Mouse (Mus musculus) midbrain, embryonic 15.5 days (tissue): ENCODE measurements around the gene Slc6a13. TPM values are rescaled to one million over a fixed set of nuclear protein-coding genes. Genes with fewer than 3 reads are reported as not detected.

ENCODE experiments used
- ATAC-seq: fragments of 200-750 bp; cut with Nextera tagmentation; replicated peaks from 2 replicates; pipeline ENCODE4 v1.8.0; 2017; ENCODE audit warnings: moderate TSS enrichment
- H3K27ac ChIP-seq: fragments of 300-500 bp; sonication (generic); 2 replicates; pipeline ENCODE4 v1.5.1; 2015; ENCODE audit warnings: mild to moderate bottlenecking, inconsistent platforms
- H3K27me3 ChIP-seq: fragments of 300-500 bp; sonication (generic); replicated peaks from 2 replicates; pipeline ENCODE4 v1.6.1; 2015; ENCODE audit warnings: inconsistent platforms
- H3K36me3 ChIP-seq: fragments of 300-500 bp; sonication (generic); replicated peaks from 2 replicates; pipeline ENCODE4 v1.6.1; 2015; ENCODE audit warnings: inconsistent platforms
- H3K4me1 ChIP-seq: fragments of 300-500 bp; sonication (generic); 2 replicates; pipeline ENCODE4 v1.6.1; 2015; ENCODE audit warnings: inconsistent platforms
- H3K4me2 ChIP-seq: fragments of 300-500 bp; sonication (generic); 2 replicates; pipeline ENCODE4 v1.6.1; 2015; ENCODE audit warnings: inconsistent platforms, mild to moderate bottlenecking, moderate library complexity
- H3K4me3 ChIP-seq: fragments of 300-500 bp; sonication (generic); 2 replicates; pipeline ENCODE4 v1.5.1; 2015; ENCODE audit warnings: mild to moderate bottlenecking, inconsistent platforms
- H3K9ac ChIP-seq: fragments of 300-500 bp; sonication (generic); 2 replicates; pipeline ENCODE4 v1.6.1; 2015; ENCODE audit warnings: mild to moderate bottlenecking, inconsistent platforms
- H3K9me3 ChIP-seq: fragments of 300-500 bp; sonication (generic); 2 replicates; pipeline ENCODE4 v1.6.1; 2016; ENCODE audit warnings: inconsistent platforms
- WGBS: fragments of 180-500 bp; shearing (Covaris S2); methylation state at CpG from one replicate; pipeline ENCODE4 v1.1.7; 2015; ENCODE audit warnings: mixed read lengths; 5-methylcytosine and 5-hydroxymethylcytosine counted together
- polyA plus RNA-seq: library from polyadenylated mRNA; unstranded; fragments of >200 nt; fragmentation: Nextera tagmentation; extraction: Ambion mirVana; gene quantifications from 2 replicates; pipeline ENCODE4 v1.2.1, GENCODE M21; 2015

Gene Slc6a13
- polyA plus RNA-seq, 1 experiment from 2014 or later = 50.2 TPM

GRCm38 (mm10) chr6:121300504-121300903 lies 477 bp downstream of the Slc6a13 start:
- 69% methylated on average over 9 of the region's 9 CpGs for WGBS
- H3K4me2 ChIP-seq = no peak overlapping the region
- H3K9ac ChIP-seq = no peak overlapping the region
- no peak for ATAC-seq
- H3K27me3 ChIP-seq = no peaks in the 10 kb centered on the region
- no peak overlapping the region for H3K27ac ChIP-seq
- H3K36me3 ChIP-seq = no peaks in the 10 kb centered on the region
- H3K4me3 ChIP-seq = no peak overlapping the region
- no peaks in the 10 kb centered on the region for H3K4me1 ChIP-seq
- H3K9me3 ChIP-seq = no peaks in the 10 kb centered on the region

GRCm38 (mm10) chr6:121303466-121304220 lies 3.6 kb downstream of the Slc6a13 start:
- Histone ChIP-seq H3K4me1 (no peaks in the 10 kb centered on the region), H3K4me3 (no peak overlapping the region), H3K9ac (no peak overlapping the region), H3K4me2 (no peak overlapping the region), H3K27me3 (no peaks in the 10 kb centered on the region), H3K27ac (no peak overlapping the region), H3K9me3 (no peaks in the 10 kb centered on the region), H3K36me3 (no peaks in the 10 kb centered on the region)
- no peak for ATAC-seq
- WGBS = 65% methylated on average over 10 of the region's 10 CpGs

DNA sequence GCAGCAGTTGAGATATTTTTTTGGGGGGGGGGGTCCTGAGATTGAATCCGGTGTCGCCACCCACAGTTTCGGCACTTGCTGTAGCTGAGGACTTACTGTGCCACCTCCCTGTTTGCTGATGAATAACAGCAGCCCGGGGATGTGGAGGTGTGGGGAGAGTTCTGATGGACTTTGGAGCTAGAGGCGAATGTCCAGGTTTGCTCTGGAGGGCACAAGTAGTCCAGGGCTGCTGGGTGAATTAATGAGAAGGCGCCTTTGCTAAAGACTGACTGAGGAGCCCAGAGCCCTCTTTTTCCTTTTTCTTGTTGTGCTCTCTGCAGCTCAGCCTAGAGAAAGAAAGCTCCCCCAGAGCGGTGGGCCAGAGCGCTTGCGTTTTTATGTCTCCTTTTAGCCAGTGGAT lies 4.6 kb downstream of the Slc6a13 start:
- 79% methylated on average over 9 of the region's 9 CpGs for WGBS
- no peaks in the 10 kb centered on the region for H3K4me1 ChIP-seq
- H3K27me3 ChIP-seq = no peaks in the 10 kb centered on the region
- H3K9ac ChIP-seq = no peak overlapping the region
- H3K4me3 ChIP-seq = no peak overlapping the region
- ATAC-seq = no peak
- no peak overlapping the region for H3K27ac ChIP-seq
- no peak overlapping the region for H3K4me2 ChIP-seq
- H3K36me3 ChIP-seq = no peaks in the 10 kb centered on the region
- no peaks in the 10 kb centered on the region for H3K9me3 ChIP-seq

GRCm38 (mm10) chr6:121305571-121305970 lies 5.5 kb downstream of the Slc6a13 start:
- Histone ChIP-seq H3K4me1 (no peaks in the 10 kb centered on the region), H3K9ac (no peak overlapping the region), H3K9me3 (no peaks in the 10 kb centered on the region), H3K27ac (no peak overlapping the region), H3K4me2 (no peak overlapping the region), H3K36me3 (no peaks in the 10 kb centered on the region), H3K4me3 (no peak overlapping the region), H3K27me3 (no peaks in the 10 kb centered on the region)
- no peak for ATAC-seq
- 88% methylated on average over 3 of the region's 3 CpGs for WGBS

DNA sequence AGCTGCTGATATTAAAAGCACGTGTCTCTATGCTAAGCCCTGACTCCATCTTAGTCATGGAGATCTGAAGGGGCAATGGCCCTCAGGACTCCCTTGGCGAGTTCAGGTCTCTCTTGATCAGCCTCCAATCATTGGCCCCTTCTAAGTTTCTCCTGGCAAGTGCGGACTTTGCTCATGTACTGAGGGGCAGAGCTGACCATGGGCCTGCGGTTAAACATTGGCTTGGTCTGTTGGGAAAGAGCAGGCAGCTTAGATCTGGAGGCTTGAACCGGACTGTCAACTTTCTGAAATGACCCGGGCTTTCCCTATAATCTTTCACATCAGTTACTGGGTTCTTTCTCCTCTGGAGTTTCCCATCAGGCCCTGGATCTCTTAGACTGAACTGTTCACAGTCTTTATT lies 11.0 kb downstream of the Slc6a13 start:
- no peaks in the 10 kb centered on the region for H3K36me3 ChIP-seq
- no peaks in the 10 kb centered on the region for H3K27me3 ChIP-seq
- WGBS = 88% methylated on average over 6 of the region's 6 CpGs
- ATAC-seq = no peak
- H3K9me3 ChIP-seq = no peaks in the 10 kb centered on the region
- no peak overlapping the region for H3K4me3 ChIP-seq
- H3K4me2 ChIP-seq = no peak overlapping the region
- no peak overlapping the region for H3K9ac ChIP-seq
- no peaks in the 10 kb centered on the region for H3K4me1 ChIP-seq
- H3K27ac ChIP-seq = no peak overlapping the region

GRCm38 (mm10) chr6:121319099-121319498 lies 19.1 kb downstream of the Slc6a13 start:
- no peaks in the 10 kb centered on the region for H3K27me3 ChIP-seq
- H3K4me1 ChIP-seq = no peaks in the 10 kb centered on the region
- no peaks in the 10 kb centered on the region for H3K9me3 ChIP-seq
- no peak overlapping the region for H3K4me2 ChIP-seq
- no peak overlapping the region for H3K4me3 ChIP-seq
- H3K36me3 ChIP-seq = no peaks in the 10 kb centered on the region
- no peak overlapping the region for H3K27ac ChIP-seq
- WGBS = 74% methylated on average over 6 of the region's 6 CpGs
- no peak overlapping the region for H3K9ac ChIP-seq
- no peak for ATAC-seq

DNA sequence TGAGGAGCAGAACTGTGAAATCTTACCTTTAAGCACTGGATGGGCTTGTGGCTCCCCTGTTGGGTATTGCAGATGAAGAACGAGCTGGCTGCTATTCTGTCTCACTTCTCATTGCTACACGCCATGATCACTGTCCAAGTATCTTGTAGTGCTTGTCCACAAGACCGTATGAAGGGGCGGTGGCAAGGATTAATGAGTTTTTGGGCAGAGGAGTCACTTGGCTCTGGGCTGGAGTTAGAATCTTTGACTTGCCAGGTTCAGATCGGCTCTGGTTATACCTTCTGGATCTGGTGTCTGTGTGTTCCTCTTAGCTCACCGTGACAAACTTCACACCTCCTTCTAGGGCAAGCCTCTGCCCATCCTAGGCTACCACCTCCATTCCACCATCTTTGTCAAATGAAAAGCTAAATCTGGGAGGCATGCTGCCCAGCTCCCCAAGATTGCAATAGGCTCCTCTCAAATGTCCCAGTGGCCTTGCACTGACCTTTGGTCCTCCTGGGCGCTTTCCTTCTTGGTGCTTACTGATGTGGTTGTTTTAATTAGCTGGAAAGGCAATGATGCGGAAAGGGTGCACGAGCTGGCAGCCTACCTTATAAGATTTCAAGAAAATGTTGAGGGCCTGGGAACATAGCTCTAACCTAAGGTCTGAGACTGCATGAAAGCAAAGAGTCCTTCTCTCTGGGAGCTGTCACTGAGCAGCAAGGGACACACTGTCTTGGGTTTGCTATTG lies 22.5 kb downstream of the Slc6a13 start:
- H3K9ac ChIP-seq = no peak overlapping the region
- 83% methylated on average over 9 of the region's 9 CpGs for WGBS

GRCm38 (mm10) chr6:121325298-121325697 lies 25.3 kb downstream of the Slc6a13 start:
- H3K9me3 ChIP-seq = no peaks in the 10 kb centered on the region
- no peak overlapping the region for H3K9ac ChIP-seq
- 89% methylated on average over 2 of the region's 3 CpGs for WGBS
- no peak overlapping the region for H3K4me2 ChIP-seq
- H3K36me3 ChIP-seq = no peaks in the 10 kb centered on the region
- ATAC-seq = no peak
- H3K4me1 ChIP-seq = peaks cover 8% of the 10 kb centered on the region; the same call in 1 of the 2 replicates
- H3K27me3 ChIP-seq = no peaks in the 10 kb centered on the region
- no peak overlapping the region for H3K27ac ChIP-seq
- no peak overlapping the region for H3K4me3 ChIP-seq

More for the DNA sequence above, 22.5 kb downstream of the Slc6a13 start:
- no peaks in the 10 kb centered on the region for H3K27me3 ChIP-seq
- H3K9me3 ChIP-seq = no peaks in the 10 kb centered on the region
- ATAC-seq = no peak
- H3K36me3 ChIP-seq = no peaks in the 10 kb centered on the region
- H3K4me3 ChIP-seq = no peak overlapping the region
- no peak overlapping the region for H3K4me2 ChIP-seq
- no peak overlapping the region for H3K27ac ChIP-seq
- no peaks in the 10 kb centered on the region for H3K4me1 ChIP-seq

DNA sequence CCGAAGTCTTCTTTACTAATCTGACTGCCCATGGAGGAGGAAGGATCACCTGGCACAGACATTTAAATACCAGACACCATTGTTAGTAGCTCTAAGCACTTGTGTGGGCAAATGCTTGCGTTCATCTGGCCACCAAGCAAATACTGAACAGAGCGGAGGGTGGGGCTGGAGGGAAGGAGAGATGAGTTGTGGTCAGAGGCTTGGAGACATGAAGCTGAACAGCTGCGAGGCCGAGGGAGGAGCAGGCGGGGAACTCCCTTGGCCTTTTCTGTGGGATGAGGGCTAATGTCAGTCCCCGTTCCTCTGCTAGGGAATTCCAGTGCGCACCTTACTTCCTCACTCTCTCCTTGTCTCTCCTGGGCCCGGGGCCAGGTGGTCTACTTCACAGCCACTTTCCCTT lies 25.7 kb downstream of the Slc6a13 start:
- H3K36me3 ChIP-seq = no peaks in the 10 kb centered on the region
- 81% methylated on average over 9 of the region's 9 CpGs for WGBS
- H3K4me1 ChIP-seq = peaks cover 8% of the 10 kb centered on the region; the same call in 1 of the 2 replicates
- no peaks in the 10 kb centered on the region for H3K9me3 ChIP-seq
- H3K27me3 ChIP-seq = no peaks in the 10 kb centered on the region
- no peak overlapping the region for H3K9ac ChIP-seq
- H3K4me3 ChIP-seq = no peak overlapping the region
- no peak overlapping the region for H3K27ac ChIP-seq
- no peak overlapping the region for H3K4me2 ChIP-seq
- no peak for ATAC-seq

GRCm38 (mm10) chr6:121326486-121327069 lies 26.6 kb downstream of the Slc6a13 start:
- WGBS = 74% methylated on average over 10 of the region's 10 CpGs
- H3K9ac ChIP-seq = no peak overlapping the region
- no peaks in the 10 kb centered on the region for H3K27me3 ChIP-seq
- H3K27ac ChIP-seq = no peak overlapping the region
- no peak overlapping the region for H3K4me2 ChIP-seq
- H3K9me3 ChIP-seq = no peaks in the 10 kb centered on the region
- no peaks in the 10 kb centered on the region for H3K36me3 ChIP-seq
- peaks cover 8% of the 10 kb centered on the region; the same call in 1 of the 2 replicates for H3K4me1 ChIP-seq
- no peak overlapping the region for H3K4me3 ChIP-seq
- ATAC-seq = no peak

- 37% methylated on average over 9 of the region's 9 CpGs for WGBS
- H3K4me2 ChIP-seq = no peak overlapping the region
- H3K36me3 ChIP-seq = no peaks in the 10 kb centered on the region
- H3K4me1 ChIP-seq = peaks cover 8% of the 10 kb centered on the region; the same call in 1 of the 2 replicates
- no peak overlapping the region for H3K27ac ChIP-seq
- H3K9me3 ChIP-seq = no peaks in the 10 kb centered on the region
- H3K27me3 ChIP-seq = no peaks in the 10 kb centered on the region
- no peak overlapping the region for H3K9ac ChIP-seq
- no peak for ATAC-seq
- H3K4me3 ChIP-seq = no peak overlapping the region
Observed at GRCm38 (mm10) chr6:121328417-121328884, 28.4 kb downstream of the Slc6a13 start.

DNA sequence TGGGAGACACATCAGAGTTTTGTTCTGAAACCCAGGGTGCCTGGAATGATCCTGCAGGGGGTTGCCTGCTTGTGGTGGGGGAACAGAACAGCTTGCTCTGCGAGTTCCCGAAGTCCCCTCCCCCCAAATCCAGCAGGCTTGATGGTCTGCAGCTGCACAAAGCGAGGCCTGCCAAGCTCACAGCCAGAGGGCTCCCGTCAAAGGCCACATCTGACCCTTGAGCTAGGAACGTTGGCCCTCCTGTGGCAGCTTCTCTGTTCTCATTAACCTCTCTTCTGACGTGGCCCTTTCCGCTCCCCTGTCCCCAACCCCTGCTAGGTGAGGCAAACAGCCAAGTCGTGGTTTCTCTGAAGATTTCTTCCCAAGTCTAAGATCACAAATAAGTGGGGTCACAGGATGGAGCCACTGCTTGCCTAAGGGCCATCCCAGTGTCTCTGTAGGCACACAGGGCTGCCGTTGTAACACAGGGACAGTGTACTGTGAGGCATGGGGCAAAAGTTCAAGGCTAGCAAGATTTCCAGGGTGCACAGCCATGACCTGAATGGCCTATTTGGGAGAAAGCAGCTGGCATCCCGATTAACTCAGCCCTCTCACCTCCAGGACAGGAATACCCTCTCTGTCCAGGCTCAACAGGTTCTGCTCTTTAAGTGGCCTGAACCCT lies 30.0 kb downstream of the Slc6a13 start:
- Histone ChIP-seq H3K27ac (no peak overlapping the region), H3K4me3 (no peak overlapping the region), H3K4me1 (peaks cover 8% of the 10 kb centered on the region; the same call in 1 of the 2 replicates), H3K36me3 (no peaks in the 10 kb centered on the region), H3K4me2 (no peak overlapping the region), H3K9me3 (no peaks in the 10 kb centered on the region), H3K9ac (no peak overlapping the region), H3K27me3 (no peaks in the 10 kb centered on the region)
- 0 out of 2 replicates have a peak, but pooled peaks have one; percentile 16 for ATAC-seq
- 12% methylated on average over 10 of the region's 10 CpGs for WGBS
